Mouse (Mus musculus) neural tube, embryonic 14.5 days (tissue): ENCODE data around the gene Lsm7. TPM values are rescaled to one million over a fixed set of nuclear protein-coding genes. Genes with fewer than 3 reads are reported as not detected.
"Not testable (repeated sequence)": the region's sequence is repeated elsewhere in the genome, so short reads cannot be mapped to it uniquely, and the experiment has no call there.

Source experiments
- ATAC-seq: fragments of 200-750 bp; cut with Nextera tagmentation; 2 replicates; pipeline ENCODE4 v1.8.0; 2017; ENCODE audit warnings: low read depth, mild to moderate bottlenecking, moderate TSS enrichment, moderate library complexity
- H3K27ac ChIP-seq: fragments of 300-500 bp; sonication (generic); 2 replicates; pipeline ENCODE4 v1.5.1; 2014; ENCODE audit warnings: low read depth, mild to moderate bottlenecking, control low read depth, low read length, moderate library complexity, mixed read lengths
- H3K27me3 ChIP-seq: fragments of 300-500 bp; sonication (generic); 2 replicates; pipeline ENCODE4 v1.6.1; 2014; ENCODE audit warnings: low read length; ENCODE audit not compliant: control insufficient read depth, insufficient read depth
- H3K36me3 ChIP-seq: fragments of 300-500 bp; sonication (generic); 2 replicates; pipeline ENCODE4 v1.6.1; 2014; ENCODE audit warnings: low read length, mixed read lengths; ENCODE audit not compliant: control insufficient read depth, insufficient read depth
- H3K4me1 ChIP-seq: fragments of 300-500 bp; sonication (generic); 2 replicates; pipeline ENCODE4 v1.6.1; 2014; ENCODE audit warnings: low read length; ENCODE audit not compliant: control insufficient read depth, insufficient read depth
- H3K4me2 ChIP-seq: fragments of 300-500 bp; sonication (generic); 2 replicates; pipeline ENCODE4 v1.6.1; 2014; ENCODE audit warnings: mild to moderate bottlenecking, low read depth, low read length, control low read depth
- H3K4me3 ChIP-seq: fragments of 300-500 bp; sonication (generic); 2 replicates; pipeline ENCODE4 v1.5.1; 2014; ENCODE audit warnings: low read depth, low read length, control low read depth, mixed read lengths
- H3K9ac ChIP-seq: fragments of 300-500 bp; sonication (generic); replicated peaks from 2 replicates; pipeline ENCODE4 v1.6.1; 2014; ENCODE audit warnings: low read depth, mild to moderate bottlenecking, control low read depth, low read length, mixed read lengths
- H3K9me3 ChIP-seq: fragments of 300-500 bp; sonication (generic); 2 replicates; pipeline ENCODE4 v1.6.1; 2016; ENCODE audit warnings: low read length; ENCODE audit not compliant: control insufficient read depth
- WGBS: fragments of 180-500 bp; shearing (Covaris S2); extraction: QIAGEN DNeasy Blood & Tissue Kit; methylation state at CpG from one replicate; pipeline ENCODE4 v1.1.7; 2014; 5-methylcytosine and 5-hydroxymethylcytosine counted together
- polyA plus RNA-seq: library from polyadenylated mRNA; unstranded; fragments of >200 nt; fragmentation: Nextera tagmentation; extraction: Ambion mirVana; gene quantifications from 2 replicates; pipeline ENCODE4 v1.2.1, GENCODE M21; 2014

Gene Lsm7
- polyA plus RNA-seq, 1 experiment from 2014 or later: 260 TPM

DNA sequence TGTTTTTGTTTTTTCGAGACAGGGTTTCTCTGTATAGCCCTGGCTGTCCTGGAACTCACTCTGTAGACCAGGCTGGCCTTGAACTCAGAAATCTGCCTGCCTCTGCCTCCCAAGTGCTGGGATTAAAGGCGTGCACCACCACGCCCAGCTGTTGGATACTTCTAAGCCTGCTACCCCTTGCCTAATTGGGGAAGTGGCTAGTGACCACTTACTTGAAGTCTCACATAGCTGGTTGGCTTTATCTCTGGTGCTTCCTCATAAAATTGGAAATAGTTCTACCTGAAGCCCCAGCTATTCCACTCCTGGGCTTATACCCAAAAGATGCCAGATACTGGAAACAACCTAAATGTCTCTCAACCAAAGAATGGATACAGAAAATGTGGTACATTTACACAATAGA is 38.7 kb downstream of the Lsm7 start:
- not testable (repeated sequence) for H3K4me2 ChIP-seq, ATAC-seq, H3K27me3 ChIP-seq, H3K36me3 ChIP-seq, H3K4me1 ChIP-seq, H3K9me3 ChIP-seq, H3K27ac ChIP-seq, H3K4me3 ChIP-seq, H3K9ac ChIP-seq
- 82% methylated on average over 3 of the region's 3 CpGs for WGBS

DNA sequence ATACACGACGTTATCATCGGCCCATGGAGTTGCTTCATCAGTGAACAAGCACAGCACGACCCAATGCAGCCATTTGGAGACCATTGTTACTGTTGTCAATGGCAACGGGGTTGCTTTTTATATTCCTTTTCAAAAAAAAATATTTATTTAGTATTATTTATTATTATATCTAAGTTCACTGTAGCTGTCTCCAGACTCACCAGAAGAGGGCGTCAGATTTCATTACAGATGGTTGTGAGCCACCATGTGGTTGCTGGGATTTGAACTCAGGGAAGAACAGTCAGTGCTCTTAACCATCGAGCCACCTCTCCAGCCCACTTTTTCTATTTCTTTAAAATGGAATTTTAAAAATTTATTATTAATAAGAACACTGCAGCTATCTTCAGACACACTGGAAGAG is 40.2 kb downstream of the Lsm7 start:
- Histone ChIP-seq H3K27ac (no peak overlapping the region), H3K27me3 (peaks cover 5% of the 10 kb centered on the region; the same call in 1 of the 2 replicates), H3K9ac (no peak overlapping the region), H3K4me2 (no peak overlapping the region), H3K4me1 (no peaks in the 10 kb centered on the region), H3K36me3 (no peaks in the 10 kb centered on the region), H3K9me3 (no peaks in the 10 kb centered on the region), H3K4me3 (no peak overlapping the region)
- no peak for ATAC-seq
- WGBS: 67% methylated on average over 7 of the region's 7 CpGs

DNA sequence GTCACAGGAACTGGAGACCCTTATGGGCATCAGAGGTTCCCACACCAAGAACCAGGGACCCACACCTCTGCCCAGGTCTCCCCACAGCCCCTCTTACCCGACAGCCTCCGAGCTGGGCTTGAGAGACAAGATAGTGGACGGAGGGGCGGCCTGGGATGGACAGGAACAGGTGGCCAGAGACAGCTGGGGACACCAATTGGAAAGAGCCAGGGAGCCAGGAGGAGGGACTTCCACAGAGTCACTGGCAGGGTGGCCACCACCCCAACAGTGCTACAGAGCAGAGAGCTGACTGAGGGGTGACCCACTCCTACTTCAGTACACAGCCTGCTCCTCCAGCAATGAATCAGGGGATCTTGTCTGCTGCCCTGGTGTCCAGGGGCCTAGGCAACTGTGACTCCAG is 41.6 kb downstream of the Lsm7 start, which contains the start of gene Jsrp1:
Gene Jsrp1, minus strand, starts transcription at position 133 of the 400 bp plus-strand sequence.
- no peak within 1 kb of the TSS for H3K4me3 ChIP-seq

DNA sequence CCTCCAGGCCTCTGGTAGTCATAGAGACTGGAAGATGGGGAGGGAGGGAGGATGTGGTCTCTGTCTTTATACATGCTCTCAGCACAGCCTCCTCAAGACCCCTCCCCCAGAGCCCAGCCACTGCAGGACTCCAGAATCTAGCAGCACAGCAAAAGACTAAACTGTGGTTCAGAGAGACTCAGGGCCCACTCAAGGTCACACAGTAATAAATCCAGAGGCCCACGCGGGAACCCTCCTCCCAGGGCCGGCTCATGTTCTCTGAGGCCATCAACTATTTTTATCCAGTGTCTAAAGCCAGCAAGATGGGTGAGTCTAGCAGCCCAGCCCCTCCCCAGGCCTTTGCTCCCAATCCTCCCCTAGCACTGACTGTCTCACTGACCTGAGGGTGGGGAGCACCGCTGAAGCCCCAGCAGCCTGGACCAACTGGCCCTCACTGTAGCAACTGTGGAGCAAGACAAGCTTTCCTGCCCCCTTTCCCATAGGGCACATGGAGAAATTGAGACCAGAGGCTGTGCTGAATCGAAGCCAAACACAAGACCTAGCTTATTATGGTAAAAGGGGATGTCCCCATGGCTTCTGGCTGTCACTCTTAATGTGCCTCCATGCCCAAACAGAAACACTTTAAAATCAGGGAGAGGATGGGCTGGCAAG is 42.5 kb downstream of the Lsm7 start:
- no peaks in the 10 kb centered on the region for H3K36me3 ChIP-seq
- no peak overlapping the region for H3K4me3 ChIP-seq
- H3K9ac ChIP-seq: no peak overlapping the region
- no peak overlapping the region for H3K4me2 ChIP-seq
- H3K27ac ChIP-seq: no peak overlapping the region
- peaks cover 8% of the 10 kb centered on the region for H3K27me3 ChIP-seq
- H3K9me3 ChIP-seq: no peaks in the 10 kb centered on the region
- no peak for ATAC-seq
- 63% methylated on average over 5 of the region's 5 CpGs for WGBS
- peaks cover 8% of the 10 kb centered on the region for H3K4me1 ChIP-seq

More for the DNA sequence above, 41.6 kb downstream of the Lsm7 start, which contains the start of gene Jsrp1:
- H3K27me3 ChIP-seq: peaks cover 8% of the 10 kb centered on the region
- H3K4me2 ChIP-seq: no peak within 1 kb of the TSS
- WGBS: 82% methylated on average over 4 of the region's 4 CpGs
- H3K9ac ChIP-seq: no peak within 1 kb of the TSS
- no peak for ATAC-seq
- no peak within 1 kb of the TSS for H3K27ac ChIP-seq
- H3K9me3 ChIP-seq: no peaks in the 10 kb centered on the region
- H3K4me1 ChIP-seq: peaks cover 7% of the 10 kb centered on the region; the same call in 1 of the 2 replicates
- H3K36me3 ChIP-seq: no peaks in the 10 kb centered on the region

DNA sequence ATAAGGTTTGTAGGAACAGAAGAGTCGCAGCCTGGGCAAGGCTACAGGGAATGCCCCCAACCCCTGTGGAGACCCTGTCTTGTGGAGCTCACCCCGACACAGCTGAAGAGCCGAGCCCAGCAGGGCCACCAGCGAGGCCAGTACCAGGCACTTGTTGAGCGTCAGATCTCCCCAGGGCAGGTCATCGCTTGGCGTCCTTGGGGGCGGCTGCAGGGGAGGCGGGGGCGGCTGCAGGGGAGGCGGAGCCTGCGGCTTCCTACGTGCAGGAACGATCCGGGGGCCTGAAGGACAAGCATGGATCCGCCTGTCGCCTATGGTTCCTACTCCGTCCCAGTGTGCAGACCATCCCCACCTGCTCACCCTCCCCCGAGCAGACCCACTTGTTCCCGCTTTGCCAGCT is 44.9 kb downstream of the Lsm7 start:
- H3K4me2 ChIP-seq: no peak overlapping the region
- peaks cover 17% of the 10 kb centered on the region for H3K4me1 ChIP-seq
- H3K9me3 ChIP-seq: no peaks in the 10 kb centered on the region
- H3K36me3 ChIP-seq: no peaks in the 10 kb centered on the region; the same call in 1 of the 2 replicates
- no peak overlapping the region for H3K27ac ChIP-seq
- 4% methylated on average over 20 of the region's 20 CpGs for whole genome bisulfite sequencing
- H3K4me3 ChIP-seq: no peak overlapping the region
- H3K27me3 ChIP-seq: peaks cover 8% of the 10 kb centered on the region
- ATAC-seq: no peak
- H3K9ac ChIP-seq: no peak overlapping the region

DNA sequence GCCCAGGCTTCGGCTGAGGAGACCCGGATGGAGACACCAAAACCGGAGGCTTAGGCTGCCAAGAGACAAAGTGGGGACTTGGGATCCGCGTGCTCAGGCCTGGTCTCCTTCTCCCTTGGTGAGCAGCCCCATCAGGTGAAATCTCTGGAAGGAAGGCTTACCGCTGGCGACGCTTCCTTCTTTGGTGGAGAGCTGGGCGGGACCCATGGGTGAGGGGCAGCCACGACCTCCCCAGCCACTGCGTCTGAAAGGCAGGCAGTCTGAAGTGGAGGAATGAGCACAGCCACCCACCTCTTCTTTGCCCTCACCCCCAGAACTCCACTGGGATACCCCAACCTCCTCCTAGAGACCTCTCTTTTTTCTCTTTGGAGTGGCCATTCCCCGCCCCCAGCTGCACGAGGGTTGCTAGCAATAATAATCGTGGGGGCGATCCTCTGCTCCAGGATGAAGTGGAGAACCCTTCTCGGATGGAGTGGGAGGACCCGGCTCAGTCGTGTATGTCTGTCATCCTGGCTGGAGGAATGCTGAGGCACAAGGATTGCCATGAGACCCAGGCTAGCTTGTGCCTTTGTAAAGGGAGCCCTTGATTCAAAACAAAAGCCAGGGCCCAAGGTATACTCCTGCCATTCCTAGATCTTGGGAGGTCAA is 45.9 kb downstream of the Lsm7 start:
- no peaks in the 10 kb centered on the region for H3K9me3 ChIP-seq
- no peak for ATAC-seq
- WGBS: 9% methylated on average over 18 of the region's 18 CpGs
- H3K9ac ChIP-seq: peak overlapping the region; percentile 28; the same call in 1 of the 2 replicates
- H3K4me1 ChIP-seq: peaks cover 17% of the 10 kb centered on the region
- H3K4me3 ChIP-seq: no peak overlapping the region
- H3K27ac ChIP-seq: no peak overlapping the region
- peaks cover 5% of the 10 kb centered on the region; the same call in 1 of the 2 replicates for H3K36me3 ChIP-seq
- peak overlapping the region; percentile 21; the same call in 1 of the 2 replicates for H3K4me2 ChIP-seq
- peaks cover 8% of the 10 kb centered on the region for H3K27me3 ChIP-seq

DNA sequence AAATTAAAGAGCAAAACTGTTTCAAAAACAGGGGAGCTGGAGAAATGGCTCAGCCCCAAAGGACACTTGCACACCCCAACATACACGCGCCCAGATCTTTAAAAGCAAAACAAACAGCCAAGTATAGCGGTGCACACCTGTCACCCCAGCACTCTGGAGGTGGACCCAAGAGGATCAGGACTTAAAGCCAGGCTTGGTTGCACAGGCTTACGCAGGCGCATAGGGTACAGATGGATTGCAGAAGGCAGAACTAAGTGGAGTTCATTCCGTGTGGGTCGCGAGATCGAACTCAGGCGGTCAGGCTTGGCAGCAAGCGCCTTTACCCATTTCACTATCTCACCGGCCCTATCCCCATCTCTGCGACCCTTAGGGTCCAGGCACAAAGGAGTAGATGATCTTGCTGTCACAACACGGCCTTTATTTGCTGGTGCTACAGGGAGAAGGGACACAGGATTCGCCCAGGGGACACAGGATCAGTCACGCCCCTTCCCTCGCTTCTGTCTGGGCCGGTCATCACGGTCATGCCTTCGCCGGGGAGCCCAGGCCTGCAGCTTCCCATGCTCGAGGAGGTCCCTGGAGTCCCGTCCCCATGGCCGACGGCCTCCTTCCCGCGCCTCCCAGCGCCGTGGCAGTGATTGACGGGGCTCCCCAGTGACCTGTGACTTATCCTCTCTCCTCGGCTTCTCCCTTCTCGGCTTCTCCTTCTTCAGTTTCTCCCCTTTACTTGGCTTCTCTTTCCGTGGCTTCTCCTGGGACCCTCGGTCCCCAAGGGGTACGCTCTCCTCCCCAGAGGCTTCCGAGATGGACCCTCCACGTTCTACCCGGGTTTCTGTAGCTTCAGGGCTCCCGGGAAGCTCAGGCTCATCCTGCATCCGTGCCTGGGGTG is 46.7 kb downstream of the Lsm7 start:
- no peaks in the 10 kb centered on the region for H3K9me3 ChIP-seq
- H3K4me1 ChIP-seq: peaks cover 17% of the 10 kb centered on the region
- no peak for ATAC-seq
- H3K27ac ChIP-seq: no peak overlapping the region
- H3K4me3 ChIP-seq: no peak overlapping the region
- WGBS: 22% methylated on average over 40 of the region's 40 CpGs
- peak overlapping the region; percentile 28; the same call in 1 of the 2 replicates for H3K9ac ChIP-seq
- H3K36me3 ChIP-seq: peaks cover 13% of the 10 kb centered on the region; the same call in 1 of the 2 replicates
- H3K4me2 ChIP-seq: peak overlapping the region; percentile 21; the same call in 1 of the 2 replicates
- peaks cover 8% of the 10 kb centered on the region for H3K27me3 ChIP-seq

DNA sequence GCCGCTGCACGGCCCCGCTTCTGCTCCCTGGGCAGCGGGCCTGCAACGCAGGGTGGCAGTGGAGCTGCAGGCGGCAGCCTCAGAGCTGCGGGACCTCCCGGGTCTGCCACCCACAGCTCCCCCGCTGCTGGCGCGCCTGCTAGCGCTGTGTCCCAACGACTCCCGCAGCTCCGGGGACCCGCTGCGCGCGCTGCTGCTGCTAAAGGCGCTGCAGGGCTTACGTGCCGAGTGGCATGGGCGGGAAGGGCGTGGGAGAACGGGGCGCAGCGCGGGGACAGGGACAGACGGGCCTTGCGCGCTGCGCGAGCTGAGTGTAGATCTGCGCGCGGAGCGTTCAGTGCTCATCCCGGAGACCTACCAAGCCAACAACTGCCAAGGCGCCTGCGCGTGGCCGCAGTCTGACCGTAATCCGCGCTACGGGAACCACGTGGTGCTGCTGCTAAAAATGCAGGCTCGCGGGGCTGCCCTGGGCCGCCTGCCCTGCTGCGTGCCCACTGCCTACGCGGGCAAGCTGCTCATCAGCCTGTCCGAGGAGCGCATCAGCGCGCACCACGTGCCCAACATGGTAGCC is 47.9 kb downstream of the Lsm7 start:
- peak; percentile 83 for ATAC-seq
- Histone ChIP-seq H3K4me3 (peak overlapping the region; percentile 48), H3K4me2 (peak overlapping the region; percentile 96), H3K27ac (peak overlapping the region; percentile 90), H3K36me3 (peaks cover 25% of the 10 kb centered on the region), H3K27me3 (peaks cover 8% of the 10 kb centered on the region), H3K9me3 (no peaks in the 10 kb centered on the region), H3K9ac (peak overlapping the region; percentile 71), H3K4me1 (peaks cover 17% of the 10 kb centered on the region)
- WGBS: under 1% methylated on average over 57 of the region's 58 CpGs
